Mouse (Mus musculus) MEL (cell line): ENCODE measurements around the gene Zfp950.

ENCODE experiments used
- CHD2 ChIP-seq: IDR thresholded peaks from 2 replicates; pipeline ENCODE4 v1.6.1; 2011; ENCODE audit warnings: low read length, improper control_type of control experiment
- CTCF ChIP-seq, 3 experiments: IDR thresholded peaks in 2 of 3; conservative IDR thresholded peaks in 1 of 3; 2 replicates each; pipeline ENCODE4 v1.5.1; 2011 to 2012; ENCODE audit warnings: low read length in 3 of 3, low read depth in 2 of 3, mild to moderate bottlenecking in 2 of 3, improper control_type of control experiment in 1 of 3, inconsistent platforms in 1 of 3, mixed read lengths in 1 of 3, moderate library complexity in 1 of 3; ENCODE audit not compliant: control insufficient read depth in 1 of 3, insufficient read depth in 1 of 3, poor library complexity in 1 of 3, severe bottlenecking in 1 of 3
- EP300 ChIP-seq, 2 experiments: IDR thresholded peaks; 2 replicates each; pipeline ENCODE4 v1.6.1; 2011; ENCODE audit warnings: improper control_type of control experiment in 2 of 2, low read length in 2 of 2, low read depth in 1 of 2, mild to moderate bottlenecking in 1 of 2
- ETS1 ChIP-seq: IDR thresholded peaks from 2 replicates; pipeline ENCODE4 v1.6.1; 2012; ENCODE audit warnings: low read depth, mild to moderate bottlenecking, inconsistent platforms, low read length, improper control_type of control experiment, moderate library complexity
- MAFK ChIP-seq: IDR thresholded peaks from 2 replicates; pipeline ENCODE4 v1.6.1; 2011; ENCODE audit warnings: low read depth, mild to moderate bottlenecking, low read length, improper control_type of control experiment, borderline replicate concordance
- POLR2A ChIP-seq, 2 experiments: IDR thresholded peaks; 2 replicates each; pipeline ENCODE4 v1.6.1; 2011 to 2012; ENCODE audit warnings: low read length in 2 of 2, mild to moderate bottlenecking in 2 of 2, control low read depth in 1 of 2, improper control_type of control experiment in 1 of 2, low read depth in 1 of 2, moderate library complexity in 1 of 2; ENCODE audit not compliant: control insufficient read depth in 1 of 2, insufficient read depth in 1 of 2, poor library complexity in 1 of 2
- SMC3 ChIP-seq: IDR thresholded peaks from 2 replicates; pipeline ENCODE4 v1.6.1; 2011; ENCODE audit warnings: low read depth, low read length, improper control_type of control experiment
- ZKSCAN1 ChIP-seq: IDR thresholded peaks from 2 replicates; pipeline ENCODE4 v1.6.1; 2012; ENCODE audit warnings: low read depth, mild to moderate bottlenecking, inconsistent platforms, low read length, improper control_type of control experiment, moderate library complexity

- no peak for TF ChIP-seq MAFK
- TF ChIP-seq ETS1: peak; percentile 50; the same call in 1 of the 2 replicates
- TF ChIP-seq POLR2A (IDR thresholded peaks at IDR 0.05; ENCODE audit: control insufficient read depth in 1 of 2, insufficient read depth in 1 of 2, low read depth in 1 of 2, low read length in 2 of 2, poor library complexity in 1 of 2): no peak
- no peak for TF ChIP-seq SMC3
- TF ChIP-seq CTCF (IDR thresholded peaks at IDR 0.05 in 2 of 3, conservative IDR thresholded peaks at IDR 0.05 in 1 of 3; ENCODE audit: control insufficient read depth in 1 of 3, insufficient read depth in 1 of 3, low read depth in 2 of 3, low read length in 3 of 3, poor library complexity in 1 of 3, severe bottlenecking in 1 of 3): no peak
- no peak for TF ChIP-seq CHD2
- TF ChIP-seq EP300 (IDR thresholded peaks at IDR 0.05; ENCODE audit: low read depth in 1 of 2, low read length in 2 of 2): peak; percentile 49 to 60; a peak in 3 of 4 replicates
- no peak for TF ChIP-seq ZKSCAN1
Measured at GRCm38 (mm10) chr19:61031570-61031969, 109.1 kb downstream of the Zfp950 start.
